23 mouse cellular contexts compared by ENCODE assay signal in the genomic region with DNA sequence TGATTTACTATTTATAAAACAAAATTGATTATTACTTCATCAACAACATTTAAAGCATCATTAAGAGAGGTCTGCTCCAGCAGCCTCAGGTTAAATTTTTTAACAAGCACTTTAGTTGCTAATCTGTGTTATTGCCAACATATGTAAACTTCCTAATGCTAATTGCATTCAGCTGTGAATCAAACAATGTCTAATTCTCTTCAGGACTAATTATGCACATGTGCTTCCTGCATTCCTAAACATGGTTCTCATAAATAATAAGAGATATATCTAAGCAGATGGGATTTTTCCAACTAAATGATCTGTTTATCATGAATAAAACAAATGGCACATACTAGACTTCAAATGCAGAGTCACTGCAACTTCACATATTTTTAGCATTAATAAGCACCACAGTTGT.
DNase-seq lines count a peak whose midpoint lies in the region; ATAC-seq and TF ChIP-seq lines count a peak whose summit lies in the region.
"Had no signal": no experiment of that assay in that cellular context is flagged by ENCODE, and none has a peak within 500 bp of the region (broad histone marks: within the 10 kb centered on the region; RNA-seq: fewer than 3 reads in every experiment).

No protein-coding gene starts in this region.

- no peak for TF ChIP-seq EP300 in lung, postnatal 0 days (IDR thresholded peaks at IDR 0.05)

- H3K4me3 ChIP-seq in forebrain, embryonic 11.5 days (ENCODE audit: low read depth, low read length): no peak overlapping the region
- H3K4me3 ChIP-seq in forebrain, embryonic 10.5 days: no peak overlapping the region
- no peak overlapping the region for H3K4me3 ChIP-seq in lung, postnatal 0 days (ENCODE audit: low read depth, low read length)
- H3K4me3 ChIP-seq in forebrain, embryonic 12.5 days (replicated peaks): no peak overlapping the region
- H3K4me3 ChIP-seq: heart, embryonic 13.5 days; hindbrain, embryonic 15.5 days; left cerebral cortex, adult 2 months; lung, embryonic 15.5 days had no signal

- H3K4me2 ChIP-seq in forebrain, embryonic 11.5 days (ENCODE audit: low read depth, low read length, severe bottlenecking): no peak overlapping the region
- H3K4me2 ChIP-seq in lung, postnatal 0 days (replicated peaks; ENCODE audit: low read depth, low read length): no peak overlapping the region
- no peak overlapping the region for H3K4me2 ChIP-seq in forebrain, embryonic 12.5 days
- H3K4me2 ChIP-seq: heart, embryonic 13.5 days; hindbrain, embryonic 15.5 days; lung, embryonic 15.5 days had no signal

- H3K36me3 ChIP-seq in forebrain, embryonic 11.5 days (ENCODE audit: control insufficient read depth, insufficient read depth, low read length): no peaks in the 10 kb centered on the region
- no peaks in the 10 kb centered on the region for H3K36me3 ChIP-seq in forebrain, embryonic 10.5 days (replicated peaks)
- H3K36me3 ChIP-seq in lung, postnatal 0 days (ENCODE audit: insufficient read depth, low read length): no peaks in the 10 kb centered on the region
- H3K36me3 ChIP-seq in forebrain, embryonic 12.5 days (replicated peaks): no peaks in the 10 kb centered on the region
- H3K36me3 ChIP-seq: heart, embryonic 13.5 days; hindbrain, embryonic 15.5 days; lung, embryonic 15.5 days had no signal

- no peak for TF ChIP-seq CTCF in lung, postnatal 0 days (IDR thresholded peaks at IDR 0.05)

- no peaks in the 10 kb centered on the region for H3K9me3 ChIP-seq in forebrain, embryonic 11.5 days (ENCODE audit: control insufficient read depth, low read length)
- H3K9me3 ChIP-seq in forebrain, embryonic 10.5 days: no peaks in the 10 kb centered on the region
- no peaks in the 10 kb centered on the region for H3K9me3 ChIP-seq in lung, postnatal 0 days (ENCODE audit: low read length)
- H3K9me3 ChIP-seq in forebrain, embryonic 12.5 days: no peaks in the 10 kb centered on the region
- H3K9me3 ChIP-seq: heart, embryonic 13.5 days; hindbrain, embryonic 15.5 days; lung, embryonic 15.5 days had no signal

- no peaks in the 10 kb centered on the region for H3K27me3 ChIP-seq in forebrain, embryonic 11.5 days (ENCODE audit: control insufficient read depth, insufficient read depth, low read length)
- peaks cover 21% of the 10 kb centered on the region; the same call in 1 of the 2 replicates for H3K27me3 ChIP-seq in forebrain, embryonic 10.5 days (ENCODE audit: poor library complexity, severe bottlenecking)
- H3K27me3 ChIP-seq in lung, postnatal 0 days (replicated peaks; ENCODE audit: insufficient read depth, low read length): no peaks in the 10 kb centered on the region
- H3K27me3 ChIP-seq in forebrain, embryonic 12.5 days: 0 out of 2 replicates have a peak, but pooled peaks cover 9% of the 10 kb centered on the region
- H3K27me3 ChIP-seq: heart, embryonic 13.5 days; hindbrain, embryonic 15.5 days; lung, embryonic 15.5 days had no signal

- ATAC-seq in forebrain, embryonic 11.5 days (replicated peaks; ENCODE audit: low FRiP score): peak; percentile 13; the same call in 1 of the 2 replicates
- no peak for ATAC-seq in lung, postnatal 0 days
- ATAC-seq in forebrain, embryonic 12.5 days (ENCODE audit: low FRiP score): peak; percentile 28; the same call in 1 of the 2 replicates
- ATAC-seq: activated CD4-positive, CD25-positive, alpha-beta regulatory T cell, adult 4 months; CD4-positive, CD25-positive, alpha-beta regulatory T cell, adult 4 months; intestine, embryonic 16.5 days had no signal

- no peak for DNase-seq in forebrain, embryonic 11.5 days (ENCODE audit: low spot score)
- DNase-seq in forebrain, embryonic 10.5 days (ENCODE audit: extremely low spot score, low spot score): no peak
- peak; percentile 4 for DNase-seq in lung, postnatal 0 days (ENCODE audit: low spot score)
- no peak for DNase-seq in lung, postnatal 14 days
- peak; percentile 39 for DNase-seq in hindlimb bud, embryonic 11.5 days (ENCODE audit: extremely low spot score, low read depth, low spot score)
- DNase-seq in urinary bladder, postnatal 10 days (ENCODE audit: low spot score): no peak
- DNase-seq in gastrocnemius, postnatal 4 days (ENCODE audit: low spot score in 2 of 2): no peak
- DNase-seq: adrenal gland, postnatal 36 days; cerebellum, adult 18-20 months; cerebellum, postnatal 25 days; embryo, embryonic 11 days; gastrocnemius, postnatal 10 days; heart, adult 18-20 months; thymus, postnatal 25 days had no signal

- no peak overlapping the region for H3K9ac ChIP-seq in forebrain, embryonic 11.5 days (ENCODE audit: low read length)
- no peak overlapping the region for H3K9ac ChIP-seq in lung, postnatal 0 days (replicated peaks; ENCODE audit: low read depth)
- H3K9ac ChIP-seq in forebrain, embryonic 12.5 days: no peak overlapping the region
- H3K9ac ChIP-seq: heart, embryonic 13.5 days; hindbrain, embryonic 15.5 days; liver, embryonic 14.5 days; lung, embryonic 15.5 days had no signal

- H3K4me1 ChIP-seq in forebrain, embryonic 11.5 days (replicated peaks; ENCODE audit: control insufficient read depth, insufficient read depth, low read length): no peaks in the 10 kb centered on the region; the same call in 1 of the 2 replicates
- peaks cover 14% of the 10 kb centered on the region for H3K4me1 ChIP-seq in forebrain, embryonic 10.5 days
- H3K4me1 ChIP-seq in lung, postnatal 0 days (ENCODE audit: insufficient read depth, low read depth, low read length): no peaks in the 10 kb centered on the region
- no peaks in the 10 kb centered on the region; the same call in 1 of the 2 replicates for H3K4me1 ChIP-seq in forebrain, embryonic 12.5 days
- H3K4me1 ChIP-seq: heart, embryonic 13.5 days; hindbrain, embryonic 15.5 days; lung, embryonic 15.5 days had no signal

- no peak overlapping the region for H3K27ac ChIP-seq in forebrain, embryonic 11.5 days (ENCODE audit: low read depth, low read length)
- H3K27ac ChIP-seq in forebrain, embryonic 10.5 days: no peak overlapping the region
- H3K27ac ChIP-seq in lung, postnatal 0 days (ENCODE audit: low read length): no peak overlapping the region
- H3K27ac ChIP-seq in forebrain, embryonic 12.5 days: no peak overlapping the region
- H3K27ac ChIP-seq: heart, embryonic 13.5 days; hindbrain, embryonic 15.5 days; left cerebral cortex, adult 2 months; liver, embryonic 14.5 days; lung, embryonic 15.5 days had no signal

Comparison
In these comparisons a context has a peak if more than half of its experiments do, and no peak if none do; other contexts are left out.
1. DNase-seq: peak in lung, postnatal 0 days (single experiment) and hindlimb bud, embryonic 11.5 days (single experiment); none in forebrain, embryonic 11.5 days (single experiment), forebrain, embryonic 10.5 days (single experiment), lung, postnatal 14 days (single experiment), urinary bladder, postnatal 10 days (single experiment) and gastrocnemius, postnatal 4 days (0 of 2).